Mouse (Mus musculus) small intestine, adult 2 months (tissue): ENCODE measurements around the gene Aldh16a1. TPM values are rescaled to one million over a fixed set of nuclear protein-coding genes. Genes with fewer than 3 reads are reported as not detected.
"Not testable (repeated sequence)": the region's sequence is repeated elsewhere in the genome, so short reads cannot be mapped to it uniquely, and the experiment has no call there.

Experiments used
- H3K27ac ChIP-seq: fragments of 200-500 bp; 2 replicates; pipeline ENCODE4 v1.5.1; 2012; ENCODE audit warnings: low read depth, low read length, control low read depth, inconsistent platforms; ENCODE audit not compliant: insufficient read depth
- H3K27me3 ChIP-seq: fragments of 200-500 bp; 2 replicates; pipeline ENCODE4 v1.6.1; 2012; ENCODE audit warnings: mild to moderate bottlenecking, moderate library complexity, low read length, inconsistent platforms; ENCODE audit not compliant: control insufficient read depth, insufficient read depth
- H3K36me3 ChIP-seq: fragments of 200-500 bp; 2 replicates; pipeline ENCODE4 v1.6.1; 2012; ENCODE audit warnings: mild to moderate bottlenecking, low read length, control low read depth, inconsistent platforms; ENCODE audit not compliant: control insufficient read depth, insufficient read depth
- H3K4me1 ChIP-seq: fragments of 200-500 bp; 2 replicates; pipeline ENCODE4 v1.6.1; 2012; ENCODE audit warnings: low read length, inconsistent platforms, mixed read lengths; ENCODE audit not compliant: control insufficient read depth, insufficient read depth, insufficient read length
- H3K4me3 ChIP-seq: fragments of 200-500 bp; 2 replicates; pipeline ENCODE4 v1.5.1; 2012; ENCODE audit warnings: low read depth, mild to moderate bottlenecking, control low read depth, inconsistent platforms, low read length, moderate library complexity
- CTCF ChIP-seq: fragments of 200-500 bp; IDR thresholded peaks from 2 replicates; pipeline ENCODE4 v1.5.1; 2012; ENCODE audit warnings: low read depth, mild to moderate bottlenecking, control low read depth, inconsistent platforms, low read length, moderate library complexity, mixed read lengths; ENCODE audit not compliant: insufficient replicate concordance, insufficient read length; ENCODE audit errors: extremely low read depth
- POLR2A ChIP-seq: fragments of 200-500 bp; IDR thresholded peaks from 2 replicates; pipeline ENCODE4 v1.6.1; 2012; ENCODE audit warnings: low read depth, mild to moderate bottlenecking, control low read depth, inconsistent platforms, low read length, moderate library complexity
- WGBS: fragments of 180-500 bp; shearing (Covaris S2); methylation state at CpG from one replicate; pipeline ENCODE4 v1.1.7; 2018; 5-methylcytosine and 5-hydroxymethylcytosine counted together
- polyA plus RNA-seq: library from polyadenylated mRNA; depleted of rRNA; stranded (reverse); fragments of >200 nt; gene quantifications from 2 replicates; pipeline ENCODE4 v1.2.3, GENCODE M21; 2012

Gene Aldh16a1
- polyA plus RNA-seq, 1 experiment = 253 TPM

DNA sequence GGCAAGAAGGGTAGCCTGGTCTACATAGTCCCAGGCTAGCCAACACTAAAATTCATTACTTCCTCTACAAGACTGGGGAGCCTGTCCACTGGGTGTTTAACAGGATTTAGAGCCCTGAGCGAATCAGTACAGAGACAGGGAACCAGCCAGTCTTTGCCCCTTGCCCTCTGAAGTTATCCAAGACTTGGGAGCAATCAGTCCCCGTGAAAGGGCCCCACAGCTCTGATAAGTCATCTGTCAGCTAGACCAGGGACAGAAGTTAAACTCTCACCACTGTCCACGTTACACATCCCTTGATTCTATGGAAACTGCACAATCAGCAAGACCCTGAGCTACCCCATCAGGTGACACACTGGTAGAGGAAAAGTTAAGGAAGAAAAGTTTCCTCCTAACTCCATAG is 41.9 kb downstream of the Aldh16a1 start:
- no peak overlapping the region for H3K4me3 ChIP-seq
- no peaks in the 10 kb centered on the region for H3K27me3 ChIP-seq
- no peak overlapping the region for H3K27ac ChIP-seq
- 27% methylated on average over 3 of the region's 3 CpGs for WGBS
- peaks cover 2% of the 10 kb centered on the region; the same call in 1 of the 2 replicates for H3K4me1 ChIP-seq
- H3K36me3 ChIP-seq = no peaks in the 10 kb centered on the region
- TF ChIP-seq POLR2A (no peak), CTCF (no peak)

- WGBS = 61% methylated on average over 2 of the region's 2 CpGs
- no peak overlapping the region for H3K27ac ChIP-seq
Observed at GRCm38 (mm10) chr7:45111940-45112339, 42.4 kb downstream of the Aldh16a1 start.

DNA sequence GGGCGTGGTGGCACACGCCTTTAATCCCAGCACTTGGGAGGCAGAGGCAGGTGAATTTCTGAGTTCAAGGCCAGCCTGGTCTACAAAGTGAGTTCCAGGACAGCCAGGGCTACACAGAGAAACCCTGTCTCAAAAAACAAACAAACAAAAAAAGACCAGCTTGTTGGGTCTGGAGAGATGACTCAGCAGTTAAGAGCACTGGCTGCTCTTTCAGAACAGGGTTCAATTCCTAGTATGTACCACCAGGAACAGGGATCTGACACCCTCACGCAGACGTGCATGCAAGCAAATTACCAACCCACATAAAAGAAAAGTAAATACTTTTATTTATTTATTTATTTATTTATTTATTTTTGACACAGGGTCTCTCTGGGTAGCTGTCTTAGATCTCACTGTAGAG is 44.3 kb downstream of the Aldh16a1 start:
- H3K36me3 ChIP-seq, H3K27ac ChIP-seq, H3K27me3 ChIP-seq, H3K4me3 ChIP-seq: not testable (repeated sequence)
- WGBS = 91% methylated on average over 4 of the region's 4 CpGs
- H3K4me1 ChIP-seq = peaks cover 13% of the 10 kb centered on the region; the same call in 1 of the 2 replicates

More at GRCm38 (mm10) chr7:45111940-45112339, 42.4 kb downstream of the Aldh16a1 start:
- Histone ChIP-seq H3K36me3 (no peaks in the 10 kb centered on the region), H3K27me3 (no peaks in the 10 kb centered on the region), H3K4me3 (no peak overlapping the region), H3K4me1 (peaks cover 2% of the 10 kb centered on the region; the same call in 1 of the 2 replicates)
- TF ChIP-seq CTCF = no peak
- TF ChIP-seq POLR2A = no peak

DNA sequence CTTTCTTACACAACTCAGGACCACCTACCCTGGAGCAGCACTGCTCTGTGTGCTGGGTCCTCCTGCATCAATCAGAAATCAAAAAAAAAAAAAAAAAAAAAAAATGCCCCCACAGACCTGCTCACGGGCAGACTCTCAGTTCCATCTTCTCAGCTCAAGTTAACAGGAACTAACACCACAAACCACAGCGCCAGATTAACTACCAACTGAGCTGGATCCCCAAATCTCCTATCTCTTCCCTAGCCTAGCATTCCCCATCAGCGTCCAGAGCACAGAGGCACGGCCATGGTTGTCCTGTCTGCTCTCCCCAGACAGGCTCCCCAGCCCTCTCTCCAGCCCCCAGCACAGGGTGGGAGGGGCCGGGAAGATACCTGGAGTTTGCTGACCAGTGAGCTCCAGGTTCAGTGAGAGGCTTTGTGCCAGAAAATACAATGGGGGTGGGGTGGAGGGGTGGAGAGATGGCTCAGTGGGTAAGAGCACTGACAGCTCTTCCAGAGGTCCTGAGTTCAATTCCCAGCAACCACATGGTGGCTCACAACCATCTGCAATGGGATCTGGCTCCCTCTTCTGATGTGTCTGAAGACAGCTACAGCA is 47.2 kb downstream of the Aldh16a1 start:
- TF ChIP-seq POLR2A (no peak), CTCF (no peak)

DNA sequence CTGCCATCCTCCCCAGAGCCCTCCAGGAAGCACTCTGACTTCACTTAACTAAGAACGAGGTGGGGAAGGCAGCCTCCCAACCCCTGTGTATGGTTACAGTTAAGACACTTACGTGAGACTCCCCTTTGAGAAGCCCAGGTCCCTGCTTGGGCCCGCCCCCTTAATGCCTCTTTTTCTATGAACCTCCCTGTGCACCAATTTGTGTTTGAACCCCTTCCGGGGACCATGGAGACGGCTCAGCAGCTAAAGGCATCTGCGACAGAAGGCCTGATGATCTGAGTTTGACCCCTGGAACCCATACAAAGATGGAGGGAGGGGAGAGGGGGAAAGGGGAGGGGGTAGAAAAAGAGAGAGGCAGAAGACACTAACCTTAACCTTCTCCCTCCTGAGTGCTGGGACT is 47.9 kb downstream of the Aldh16a1 start:
- Histone ChIP-seq H3K4me3 (no peak overlapping the region), H3K36me3 (0 out of 2 replicates have a peak, but pooled peaks cover 2% of the 10 kb centered on the region), H3K27me3 (no peaks in the 10 kb centered on the region), H3K27ac (peak overlapping the region; percentile 99; the same call in 1 of the 2 replicates), H3K4me1 (peaks cover 31% of the 10 kb centered on the region)
- TF ChIP-seq CTCF = no peak
- TF ChIP-seq POLR2A = no peak
- 86% methylated on average over 6 of the region's 6 CpGs for WGBS

More for the DNA sequence above, 47.2 kb downstream of the Aldh16a1 start:
- no peak overlapping the region for H3K4me3 ChIP-seq
- H3K36me3 ChIP-seq = no peaks in the 10 kb centered on the region
- H3K4me1 ChIP-seq = peaks cover 28% of the 10 kb centered on the region
- no peak overlapping the region for H3K27ac ChIP-seq
- H3K27me3 ChIP-seq = no peaks in the 10 kb centered on the region
- 85% methylated on average over 5 of the region's 5 CpGs for WGBS

GRCm38 (mm10) chr7:45105491-45105890 is 48.9 kb downstream of the Aldh16a1 start:
- Histone ChIP-seq H3K36me3 (0 out of 2 replicates have a peak, but pooled peaks cover 2% of the 10 kb centered on the region), H3K4me1 (peaks cover 31% of the 10 kb centered on the region), H3K27me3 (no peaks in the 10 kb centered on the region), H3K27ac (peak overlapping the region; percentile 99), H3K4me3 (no peak overlapping the region)
- TF ChIP-seq POLR2A = peak; percentile 19; the same call in 1 of the 2 replicates
- no peak for TF ChIP-seq CTCF
- 32% methylated on average over 8 of the region's 8 CpGs for WGBS

DNA sequence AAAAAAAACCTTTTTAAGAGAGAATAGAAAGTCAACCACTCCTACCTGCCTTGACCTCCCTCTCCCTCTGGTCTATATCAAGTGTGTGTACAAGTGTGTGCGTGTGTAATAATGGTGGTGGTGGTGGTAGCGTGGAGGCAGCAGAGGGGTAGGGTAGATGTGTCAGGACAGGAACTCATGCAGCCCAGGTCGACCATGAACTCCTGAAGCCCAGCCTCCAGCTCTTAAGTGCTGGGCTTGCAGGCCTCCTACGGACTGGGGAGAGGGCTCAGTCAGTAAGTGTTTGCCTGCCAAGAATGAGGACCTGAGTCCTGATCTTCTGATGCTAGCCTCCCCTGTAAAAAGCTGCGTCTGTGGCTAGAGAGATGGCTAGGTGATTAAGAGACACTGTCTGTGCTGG is 49.4 kb downstream of the Aldh16a1 start:
- no peaks in the 10 kb centered on the region for H3K27me3 ChIP-seq
- H3K27ac ChIP-seq = peak overlapping the region; percentile 99
- H3K36me3 ChIP-seq = 0 out of 2 replicates have a peak, but pooled peaks cover 2% of the 10 kb centered on the region
- H3K4me3 ChIP-seq = no peak overlapping the region
- H3K4me1 ChIP-seq = peaks cover 31% of the 10 kb centered on the region
- WGBS = 80% methylated on average over 5 of the region's 5 CpGs
- no peak for TF ChIP-seq POLR2A
- no peak for TF ChIP-seq CTCF

DNA sequence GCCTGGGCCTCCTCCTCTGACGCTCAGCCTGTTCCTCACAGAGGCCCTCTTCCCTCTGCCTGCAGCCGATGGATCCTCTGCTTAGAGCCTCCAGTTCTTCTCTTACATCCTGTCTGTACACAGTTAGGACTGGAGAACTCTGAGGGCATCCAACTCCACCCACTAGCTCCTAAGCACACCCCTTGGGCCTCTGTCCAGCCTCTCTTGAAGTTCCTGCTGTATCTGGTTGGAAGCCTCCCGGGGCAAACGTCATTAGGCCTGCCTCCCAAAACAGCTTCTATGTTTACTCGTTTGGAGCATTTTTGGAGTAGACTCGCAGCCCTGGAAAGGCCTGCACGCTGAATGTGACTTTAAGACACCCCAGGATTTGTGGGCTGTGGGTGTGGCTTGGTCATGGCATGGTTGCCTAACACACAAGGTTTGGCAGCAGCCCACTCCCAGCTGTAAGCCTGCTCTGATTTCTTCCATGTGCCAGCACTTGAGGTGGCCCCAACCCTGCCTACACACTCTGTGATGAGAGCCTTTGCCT is 50.7 kb downstream of the Aldh16a1 start, which contains the start of gene Fcgrt:
Gene Fcgrt (minus strand): TSS at position 200 of the 529 bp plus-strand sequence.
- 5% methylated on average over 7 of the region's 7 CpGs for WGBS
- TF ChIP-seq POLR2A (peak; percentile 60), CTCF (no peak)
- H3K27me3 ChIP-seq = no peaks in the 10 kb centered on the region
- 0 out of 2 replicates have a peak, but pooled peaks cover 2% of the 10 kb centered on the region for H3K36me3 ChIP-seq
- H3K4me1 ChIP-seq = peaks cover 31% of the 10 kb centered on the region
- H3K4me3 ChIP-seq = peak within 1 kb of the TSS; percentile 64
- H3K27ac ChIP-seq = peak within 1 kb of the TSS; percentile 82
